Mouse (Mus musculus) left cerebral cortex, adult 2 months (tissue): ENCODE results near the gene Eya2. TPM values are rescaled to one million over a fixed set of nuclear protein-coding genes. Genes with fewer than 3 reads are reported as not detected.

Source experiments
- DNase-seq, 2 experiments: peaks; one replicate each; pipeline ENCODE4 v3.0.0; 2021 to 2022; ENCODE audit warnings: low spot score in 2 of 2, mixed read lengths in 1 of 2; ENCODE audit errors: extremely low spot score in 1 of 2
- H3K27ac ChIP-seq: fragments of 200-600 bp; 2 replicates; pipeline ENCODE4 v1.8.1; 2022
- H3K4me3 ChIP-seq: fragments of 200-600 bp; 2 replicates; pipeline ENCODE4 v1.8.1; 2022
- CTCF ChIP-seq: fragments of 200-600 bp; IDR thresholded peaks from 2 replicates; pipeline ENCODE4 v1.8.1; 2022; ENCODE audit warnings: antibody characterized with exemption, mild to moderate bottlenecking, moderate library complexity
- intact Hi-C: fragments of 180-260 bp; cut with DNase I; formaldehyde crosslinking; loops from one replicate; pipeline ENCODE4 v1.15.1; 2025
- total RNA-seq, 2 experiments: library from RNA; stranded (reverse); gene quantifications; 2 replicates each; pipeline ENCODE4 v1.2.3; 2021

Gene Eya2
- total RNA-seq, 2 experiments from 2014 or later, result 2.7 to 3.4 TPM

DNA sequence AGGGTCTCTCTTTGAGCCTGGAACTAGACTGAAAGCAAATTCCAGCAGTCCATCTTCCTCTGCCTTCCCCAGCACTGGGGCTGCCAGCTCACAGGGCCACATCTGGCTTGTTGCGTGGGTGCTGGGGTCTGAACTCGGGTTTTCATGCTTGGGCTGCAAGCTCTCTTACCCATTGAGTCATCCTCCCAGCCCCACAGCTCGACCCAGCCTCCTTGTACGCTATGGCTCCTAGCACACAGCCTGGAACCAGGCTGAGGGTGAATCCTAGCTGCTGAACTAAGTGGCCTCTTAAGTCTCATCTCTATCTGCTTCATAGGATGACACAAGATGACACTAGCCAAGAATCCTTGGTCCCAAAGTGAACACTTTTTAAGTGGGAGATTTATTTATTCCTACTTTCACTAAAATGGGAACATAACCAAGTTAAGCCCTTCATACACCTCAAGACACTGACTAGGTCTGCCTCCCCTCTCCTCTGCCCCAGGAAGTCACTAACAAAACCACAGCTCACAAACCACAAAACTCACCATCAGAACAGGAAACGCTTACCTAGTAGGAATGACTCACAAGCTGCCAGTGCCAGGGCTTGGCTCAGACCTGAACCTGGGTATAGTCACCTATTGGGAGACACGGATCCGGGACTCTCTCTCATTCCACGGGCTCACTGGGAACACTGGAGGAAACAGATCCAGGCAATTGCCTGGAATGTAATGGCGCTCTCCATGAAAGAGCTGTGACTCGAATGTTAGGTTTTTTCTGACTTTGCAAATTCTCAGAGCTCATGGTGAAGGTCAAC is 60.1 kb downstream of the Eya2 start:
- Histone ChIP-seq H3K27ac (no peak overlapping the region), H3K4me3 (no peak overlapping the region)
- DNase-seq, result no peak
- intact Hi-C loops, result no loop called here
- no peak for TF ChIP-seq CTCF

DNA sequence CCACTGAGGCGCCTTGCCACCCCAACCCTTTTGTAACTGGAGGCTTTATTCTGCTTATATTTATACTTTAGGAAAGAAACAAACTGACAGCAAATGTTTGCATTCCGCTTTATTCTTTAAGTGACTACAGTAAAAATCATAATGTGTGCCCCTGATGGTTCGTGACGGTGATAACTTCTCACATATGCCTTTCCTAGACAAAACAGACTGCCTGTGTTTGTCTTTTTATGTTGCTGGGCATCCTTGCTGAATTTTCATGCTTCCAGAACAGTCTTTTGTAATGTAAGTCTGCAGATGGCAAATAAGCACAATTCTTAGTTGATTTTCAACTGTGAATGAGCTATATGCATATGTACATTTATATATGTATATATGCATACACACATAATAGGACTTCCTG is 61.7 kb downstream of the Eya2 start:
- no peak for TF ChIP-seq CTCF
- Histone ChIP-seq H3K4me3 (no peak overlapping the region), H3K27ac (no peak overlapping the region)
- DNase-seq, result no peak
- intact Hi-C loops, result no loop called here

- no peak for DNase-seq
- Histone ChIP-seq H3K27ac (no peak overlapping the region), H3K4me3 (no peak overlapping the region)
- no peak for TF ChIP-seq CTCF
- intact Hi-C loops, result no loop called here
Observed at GRCm38 (mm10) chr2:165656956-165657355, 62.1 kb downstream of the Eya2 start.

DNA sequence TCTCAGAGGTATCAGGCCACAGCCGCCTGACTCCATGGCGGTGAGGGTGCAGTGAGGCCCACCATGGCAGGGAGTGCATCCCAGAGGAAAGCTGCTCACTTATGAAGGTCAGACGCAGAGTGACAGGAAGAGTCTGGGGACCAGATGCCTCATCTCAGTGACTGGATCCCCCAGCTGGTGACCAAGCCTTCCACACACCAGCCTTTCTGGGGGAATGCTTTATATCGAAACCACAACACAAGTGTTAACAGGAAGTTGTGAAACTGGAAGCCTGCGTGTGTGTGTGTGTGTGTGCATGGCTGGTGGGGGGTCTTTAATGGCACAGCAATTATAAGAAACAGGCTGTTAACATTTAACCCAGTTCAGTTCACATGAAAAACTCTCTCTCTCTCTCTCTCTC is 64.7 kb downstream of the Eya2 start:
- intact Hi-C loops, result no loop called here
- Histone ChIP-seq H3K27ac (no peak overlapping the region), H3K4me3 (no peak overlapping the region)
- no peak for DNase-seq
- TF ChIP-seq CTCF, result no peak

DNA sequence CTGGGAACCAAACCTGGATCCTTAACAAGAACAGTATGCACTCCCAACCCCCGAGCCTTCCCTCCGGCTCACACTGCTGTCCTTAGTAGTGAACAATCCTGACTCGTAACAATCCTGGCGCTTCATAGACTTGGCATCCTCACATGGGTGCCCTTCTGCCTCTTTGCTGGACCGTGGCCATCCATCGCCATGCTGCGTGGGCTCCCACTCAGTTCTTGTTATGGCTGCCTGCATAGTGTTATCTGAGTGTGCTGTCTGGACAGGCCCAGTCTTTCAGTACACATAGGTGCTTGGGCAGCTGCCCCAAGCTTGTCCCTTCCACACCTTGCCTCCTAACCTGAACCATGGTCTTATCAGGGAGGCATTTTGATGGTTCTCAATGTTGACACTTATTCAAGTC is 68.4 kb downstream of the Eya2 start:
- Histone ChIP-seq H3K27ac (no peak overlapping the region), H3K4me3 (no peak overlapping the region)
- TF ChIP-seq CTCF, result no peak
- no peak for DNase-seq
- intact Hi-C loops, result no loop called here

DNA sequence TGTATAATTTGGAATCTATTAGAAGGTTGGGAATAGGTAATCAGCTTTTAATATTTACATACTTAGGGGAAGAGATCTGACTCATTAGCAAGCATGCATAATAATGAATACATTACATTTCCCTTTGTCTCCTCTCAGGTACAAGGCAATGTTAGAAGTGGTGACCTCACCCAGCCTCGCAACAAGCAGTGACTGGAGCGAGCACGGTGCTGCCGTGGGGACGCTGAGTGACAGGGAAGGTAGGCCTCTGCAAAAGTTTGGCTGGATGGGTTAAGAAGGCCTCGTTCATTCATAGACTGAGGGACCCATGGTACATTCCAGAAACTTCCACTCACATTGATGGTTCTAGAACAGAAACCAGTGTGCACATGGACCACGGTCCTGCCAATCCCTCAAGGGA is 69.8 kb downstream of the Eya2 start:
- DNase-seq, result no peak
- H3K27ac ChIP-seq, result no peak overlapping the region
- intact Hi-C loops, result no loop called here
- TF ChIP-seq CTCF, result no peak
- H3K4me3 ChIP-seq, result no peak overlapping the region

DNA sequence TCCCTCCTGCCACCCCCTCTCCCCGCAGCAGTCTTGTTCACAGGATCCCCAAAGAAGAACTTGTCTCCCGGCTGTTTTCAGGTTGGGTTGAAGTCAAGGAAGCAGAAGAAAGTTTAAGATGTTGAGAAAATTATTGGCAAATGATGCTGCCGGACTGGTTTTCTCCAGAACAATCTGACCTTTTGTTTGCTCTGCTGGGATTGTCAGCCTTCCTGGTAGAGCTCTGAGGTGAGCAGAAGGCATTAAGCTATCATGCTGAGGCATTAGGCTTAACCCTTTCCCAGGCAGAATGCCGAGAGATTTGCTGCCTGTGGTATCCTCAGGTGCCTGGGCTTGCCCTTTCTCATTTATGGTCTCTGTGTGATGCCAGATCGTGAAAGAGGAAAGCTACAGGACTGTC is 70.3 kb downstream of the Eya2 start:
- no peak for DNase-seq
- Histone ChIP-seq H3K4me3 (no peak overlapping the region), H3K27ac (no peak overlapping the region)
- intact Hi-C loops, result no loop called here
- no peak for TF ChIP-seq CTCF

- intact Hi-C loops, result no loop called here
- H3K27ac ChIP-seq, result no peak overlapping the region
- no peak for TF ChIP-seq CTCF
Observed at GRCm38 (mm10) chr2:165667096-165667495, 72.3 kb downstream of the Eya2 start.

DNA sequence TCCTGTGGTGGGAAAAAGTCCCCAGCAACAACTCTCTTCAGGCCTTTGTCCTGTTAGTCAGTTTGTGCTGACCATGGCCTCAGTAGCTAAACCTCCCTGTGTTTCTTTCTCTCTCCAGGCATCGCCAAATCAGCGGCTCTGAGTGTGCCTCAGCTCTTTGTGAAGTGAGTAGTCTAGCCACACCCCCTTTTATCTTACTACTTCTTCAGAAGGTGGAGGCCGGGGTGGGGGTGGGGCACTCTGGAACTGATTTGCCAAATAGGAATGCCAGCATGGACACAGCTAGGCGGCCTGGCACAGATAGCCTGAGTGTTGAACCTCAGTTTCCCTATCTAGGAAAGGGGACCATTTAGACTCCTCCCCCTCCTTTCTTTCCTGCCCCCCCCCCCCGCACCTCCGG is 87.9 kb downstream of the Eya2 start:
- no peak overlapping the region for H3K27ac ChIP-seq
- no peak for TF ChIP-seq CTCF
- intact Hi-C loops, result no loop called here
- DNase-seq, result no peak
- H3K4me3 ChIP-seq, result no peak overlapping the region

More at GRCm38 (mm10) chr2:165667096-165667495, 72.3 kb downstream of the Eya2 start:
- no peak for DNase-seq
- H3K4me3 ChIP-seq, result no peak overlapping the region

- intact Hi-C loops, result no loop called here
- no peak for TF ChIP-seq CTCF
- Histone ChIP-seq H3K27ac (no peak overlapping the region), H3K4me3 (no peak overlapping the region)
- DNase-seq, result no peak
Observed at GRCm38 (mm10) chr2:165687516-165687915, 92.7 kb downstream of the Eya2 start.

GRCm38 (mm10) chr2:165688896-165689295 is 94.1 kb downstream of the Eya2 start:
- DNase-seq, result no peak
- H3K27ac ChIP-seq, result no peak overlapping the region
- intact Hi-C loops, result no loop called here
- H3K4me3 ChIP-seq, result no peak overlapping the region
- TF ChIP-seq CTCF, result no peak

GRCm38 (mm10) chr2:165691016-165691415 is 96.2 kb downstream of the Eya2 start:
- no peak for TF ChIP-seq CTCF
- Histone ChIP-seq H3K27ac (no peak overlapping the region), H3K4me3 (no peak overlapping the region)
- intact Hi-C loops, result no loop called here
- no peak for DNase-seq
